14 mouse cellular contexts compared by ENCODE assay signal in the genomic region with DNA sequence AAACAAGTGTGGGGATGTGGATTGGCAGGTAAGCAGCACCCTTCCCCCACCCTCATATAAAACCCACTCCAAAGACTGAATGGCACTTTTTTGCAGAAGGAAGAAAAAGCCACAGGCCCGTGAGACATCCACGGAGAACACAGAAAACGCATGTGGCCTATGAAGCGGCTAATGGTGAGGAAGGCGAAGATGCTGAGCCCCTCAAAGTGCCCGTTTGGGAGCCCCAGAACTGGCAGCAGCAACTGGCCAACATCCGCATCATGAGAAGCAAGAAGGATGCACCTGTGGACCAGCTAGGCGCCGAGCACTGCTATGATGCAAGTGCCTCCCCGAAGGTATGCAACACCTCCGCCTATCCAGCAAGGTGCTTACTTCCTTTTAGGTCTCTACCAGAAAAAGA. TPM values are rescaled to one million over a fixed set of nuclear protein-coding genes. Genes with fewer than 3 reads are reported as not detected.
DNase-seq lines count a peak whose midpoint lies in the region; ATAC-seq and TF ChIP-seq lines count a peak whose summit lies in the region.
"Had no signal": no experiment of that assay in that cellular context is flagged by ENCODE, and none has a peak within 500 bp of the region (broad histone marks: within the 10 kb centered on the region; RNA-seq: fewer than 3 reads in every experiment).

No protein-coding gene starts in this region.

- no peak overlapping the region for H3K4me2 ChIP-seq in heart, embryonic 16.5 days (ENCODE audit: low read depth, low read length)
- peak overlapping the region; percentile 78; the same call in 1 of the 2 replicates for H3K4me2 ChIP-seq in lung, embryonic 14.5 days
- H3K4me2 ChIP-seq in embryonic facial prominence, embryonic 13.5 days, result no peak overlapping the region
- H3K4me2 ChIP-seq in myocyte (ENCODE audit: low read depth), result no peak overlapping the region

- H3K9ac ChIP-seq in heart, embryonic 16.5 days (ENCODE audit: low read length), result no peak overlapping the region
- H3K9ac ChIP-seq in lung, embryonic 14.5 days, result no peak overlapping the region
- H3K9ac ChIP-seq in embryonic facial prominence, embryonic 13.5 days, result no peak overlapping the region

- peak overlapping the region; percentile 94 for H3K27ac ChIP-seq in heart, embryonic 16.5 days (ENCODE audit: low read length)
- no peak overlapping the region; the same call in 1 of the 2 replicates for H3K27ac ChIP-seq in lung, embryonic 14.5 days (ENCODE audit: low read depth)
- 0 out of 2 replicates have a peak overlapping the region, but pooled peaks have one; percentile 96 for H3K27ac ChIP-seq in embryonic facial prominence, embryonic 13.5 days

- TF ChIP-seq POLR2A in myocyte (IDR thresholded peaks at IDR 0.05; ENCODE audit: insufficient read length, low read depth), result no peak

- 91% methylated on average over 11 of the region's 11 CpGs for WGBS in heart, embryonic 16.5 days
- WGBS in lung, embryonic 14.5 days, result 92% methylated on average over 11 of the region's 11 CpGs
- WGBS in embryonic facial prominence, embryonic 13.5 days, result 93% methylated on average over 11 of the region's 11 CpGs

- 0 out of 2 replicates have a peak, but pooled peaks cover 3% of the 10 kb centered on the region for H3K27me3 ChIP-seq in heart, embryonic 16.5 days (ENCODE audit: control insufficient read depth, insufficient read depth, low read length)
- H3K27me3 ChIP-seq in lung, embryonic 14.5 days (ENCODE audit: insufficient read depth, low read length), result no peaks in the 10 kb centered on the region
- H3K27me3 ChIP-seq in embryonic facial prominence, embryonic 13.5 days, result no peaks in the 10 kb centered on the region
- no peaks in the 10 kb centered on the region for H3K27me3 ChIP-seq in myocyte (ENCODE audit: control insufficient read depth, insufficient read depth, insufficient read length)

- H3K4me1 ChIP-seq in heart, embryonic 16.5 days (ENCODE audit: control insufficient read depth, insufficient read depth, low read length), result peaks cover 29% of the 10 kb centered on the region
- H3K4me1 ChIP-seq in lung, embryonic 14.5 days (ENCODE audit: insufficient read depth), result peaks cover 9% of the 10 kb centered on the region
- peaks cover 26% of the 10 kb centered on the region for H3K4me1 ChIP-seq in embryonic facial prominence, embryonic 13.5 days

- intact Hi-C loops in heart, postnatal 10 days (cut with DNase I), result loop anchor here (2.0 kb wide), 1 partner anchor 17 kb away; the partner anchor contains the start of gene Slc9a3r2

- no peaks in the 10 kb centered on the region for H3K9me3 ChIP-seq in heart, embryonic 16.5 days (replicated peaks; ENCODE audit: control insufficient read depth, low read length)
- no peaks in the 10 kb centered on the region for H3K9me3 ChIP-seq in lung, embryonic 14.5 days (ENCODE audit: low read depth, low read length)
- no peaks in the 10 kb centered on the region for H3K9me3 ChIP-seq in embryonic facial prominence, embryonic 13.5 days

- H3K79me2 ChIP-seq in myocyte (ENCODE audit: control insufficient read depth, insufficient read depth), result peaks cover 6% of the 10 kb centered on the region

- H3K36me3 ChIP-seq in heart, embryonic 16.5 days (ENCODE audit: control insufficient read depth, insufficient read depth), result peaks cover 17% of the 10 kb centered on the region
- peaks cover 12% of the 10 kb centered on the region for H3K36me3 ChIP-seq in lung, embryonic 14.5 days (ENCODE audit: insufficient read depth)
- peaks cover 44% of the 10 kb centered on the region for H3K36me3 ChIP-seq in embryonic facial prominence, embryonic 13.5 days
- peaks cover 3% of the 10 kb centered on the region for H3K36me3 ChIP-seq in myocyte (ENCODE audit: control insufficient read depth, insufficient read depth)

- DNase-seq in heart, postnatal 10 days, result no peak
- DNase-seq in lung, embryonic 14.5 days, result no peak
- no peak for DNase-seq in lung, adult 18-20 months
- no peak for DNase-seq in adrenal gland, adult 8-10 months
- no peak for DNase-seq in thymus, adult 18-20 months
- DNase-seq: cerebellum, adult 9-10 months; kidney, postnatal 25 days had no signal

- H3ac ChIP-seq in myocyte (ENCODE audit: control insufficient read depth, insufficient read length), result no peak overlapping the region

- no peak for TF ChIP-seq CTCF in lung, embryonic 14.5 days (IDR thresholded peaks at IDR 0.05; ENCODE audit: low read depth)

- ATAC-seq in heart, embryonic 16.5 days (replicated peaks; ENCODE audit: extremely low read depth, insufficient read depth, low FRiP score), result no peak
- ATAC-seq in lung, embryonic 14.5 days (ENCODE audit: insufficient read depth), result no peak
- no peak for ATAC-seq in embryonic facial prominence, embryonic 13.5 days (ENCODE audit: insufficient number of reproducible peaks, insufficient read depth, low FRiP score, low TSS enrichment, low read depth)

- no peak overlapping the region for H3K4me3 ChIP-seq in heart, embryonic 16.5 days (ENCODE audit: low read length)
- H3K4me3 ChIP-seq in lung, embryonic 14.5 days (ENCODE audit: low read depth, low read length), result no peak overlapping the region
- no peak overlapping the region for H3K4me3 ChIP-seq in embryonic facial prominence, embryonic 13.5 days
- peak overlapping the region; percentile 77 for H3K4me3 ChIP-seq in myocyte

TF ChIP-seq in myocyte, 11 proteins besides CTCF, POLR2A, EP300 and RAD21:
- TF ChIP-seq MAX (IDR thresholded peaks at IDR 0.05; ENCODE audit: low read depth) (no peak), TCF12 (IDR thresholded peaks at IDR 0.05; ENCODE audit: insufficient read depth, poor library complexity, severe bottlenecking) (no peak), USF1 (IDR thresholded peaks at IDR 0.05; ENCODE audit: low read depth) (no peak), MYOD1 (IDR thresholded peaks at IDR 0.05; ENCODE audit: control insufficient read depth in 1 of 3, insufficient read length in 2 of 3, low read depth in 2 of 3) (no peak), POLR2AphosphoS2 (IDR thresholded peaks at IDR 0.05; ENCODE audit: insufficient read length, low read depth) (no peak), CEBPB (IDR thresholded peaks at IDR 0.05; ENCODE audit: insufficient read depth, poor library complexity, severe bottlenecking) (no peak)

RNA-seq across cellular contexts. Expression of gene Nthl1, which starts 1.4 kb away (rescaled TPM):
- polyA plus RNA-seq in heart, embryonic 16.5 days (2015; fragmentation: Nextera tagmentation; extraction: Ambion mirVana), result 11.2 and 12.7 TPM in 2 replicates
- total RNA-seq in heart, postnatal 10 days (2021), result 1 to 10 TPM; 3.2 to 3.4 TPM
- polyA plus RNA-seq in lung, embryonic 14.5 days (2014; fragmentation: Nextera tagmentation; extraction: Ambion mirVana), result 15.9 and 18.6 TPM in 2 replicates
- polyA plus RNA-seq in embryonic facial prominence, embryonic 13.5 days (2015; fragmentation: Nextera tagmentation; extraction: Ambion mirVana), result 24.2 TPM in 2 replicates
- polyA plus RNA-seq in myocyte (2012; fragmentation: generic; extraction: Trizol), result 20.2 TPM
- 10 to 100 TPM in 3 of 4 experiments, 1 to 10 TPM in 1; 9.0 to 17.3 (median 12.1) TPM for total RNA-seq in adrenal gland, adult 8-10 months (2022)

RNA-seq across cellular contexts. Expression of gene Tsc2, which starts 1.4 kb away (rescaled TPM):
- polyA plus RNA-seq in heart, embryonic 16.5 days (2015; fragmentation: Nextera tagmentation; extraction: Ambion mirVana), result 48.1 and 53.3 TPM in 2 replicates
- 10 to 100 TPM; 86.0 to 95.6 TPM for total RNA-seq in heart, postnatal 10 days (2021)
- polyA plus RNA-seq in lung, embryonic 14.5 days (2014; fragmentation: Nextera tagmentation; extraction: Ambion mirVana), result 62.2 and 66.5 TPM in 2 replicates
- polyA plus RNA-seq in embryonic facial prominence, embryonic 13.5 days (2015; fragmentation: Nextera tagmentation; extraction: Ambion mirVana), result 60.9 and 69.9 TPM in 2 replicates
- polyA plus RNA-seq in myocyte (2012; fragmentation: generic; extraction: Trizol), result 49.5 TPM
- 100 to 1,000 TPM in 3 of 4 experiments, 10 to 100 TPM in 1; 79.2 to 135 (median 111) TPM for total RNA-seq in adrenal gland, adult 8-10 months (2022)

RNA-seq across cellular contexts. Expression of gene Slc9a3r2, which starts 16.3 kb away (rescaled TPM):
- polyA plus RNA-seq in heart, embryonic 16.5 days (2015; fragmentation: Nextera tagmentation; extraction: Ambion mirVana), result 50.8 and 63.9 TPM in 2 replicates
- total RNA-seq in heart, postnatal 10 days (2021), result 100 to 1,000 TPM; 108 to 133 TPM
- polyA plus RNA-seq in lung, embryonic 14.5 days (2014; fragmentation: Nextera tagmentation; extraction: Ambion mirVana), result 67.8 and 68.3 TPM in 2 replicates
- polyA plus RNA-seq in embryonic facial prominence, embryonic 13.5 days (2015; fragmentation: Nextera tagmentation; extraction: Ambion mirVana), result 50.2 and 50.4 TPM in 2 replicates
- polyA plus RNA-seq in myocyte (2012; fragmentation: generic; extraction: Trizol), result 19.1 TPM
- total RNA-seq in adrenal gland, adult 8-10 months (2022), result 10 to 100 TPM; 45.9 to 78.6 (median 73.7) TPM

RNA-seq across cellular contexts. Expression of gene Npw, which starts 24.4 kb away (rescaled TPM):
- 0.62 TPM in 1 of 2 replicates, not detected in the other for polyA plus RNA-seq in heart, embryonic 16.5 days (2015; fragmentation: Nextera tagmentation; extraction: Ambion mirVana)
- total RNA-seq in heart, postnatal 10 days (2021), result not detected
- polyA plus RNA-seq in lung, embryonic 14.5 days (2014; fragmentation: Nextera tagmentation; extraction: Ambion mirVana), result 0.78 and 1.0 TPM in 2 replicates
- 0.74 and 1.2 TPM in 2 replicates for polyA plus RNA-seq in embryonic facial prominence, embryonic 13.5 days (2015; fragmentation: Nextera tagmentation; extraction: Ambion mirVana)
- not detected for polyA plus RNA-seq in myocyte (2012; fragmentation: generic; extraction: Trizol)
- total RNA-seq in adrenal gland, adult 8-10 months (2022), result not detected
- total RNA-seq: left cerebral cortex, postnatal 10 days; megakaryocyte progenitor cell, adult 5-6 weeks had no signal
- polyA plus RNA-seq: hindbrain, embryonic 11.5 days; neural tube, embryonic 11.5 days had no signal

RNA-seq across cellular contexts. Expression of gene Zfp598, which starts 35.7 kb away (rescaled TPM):
- 11.9 and 17.0 TPM in 2 replicates for polyA plus RNA-seq in heart, embryonic 16.5 days (2015; fragmentation: Nextera tagmentation; extraction: Ambion mirVana)
- total RNA-seq in heart, postnatal 10 days (2021), result 10 to 100 TPM; 25.1 to 25.4 TPM
- polyA plus RNA-seq in lung, embryonic 14.5 days (2014; fragmentation: Nextera tagmentation; extraction: Ambion mirVana), result 32.9 and 34.0 TPM in 2 replicates
- polyA plus RNA-seq in embryonic facial prominence, embryonic 13.5 days (2015; fragmentation: Nextera tagmentation; extraction: Ambion mirVana), result 21.4 and 22.1 TPM in 2 replicates
- polyA plus RNA-seq in myocyte (2012; fragmentation: generic; extraction: Trizol), result 49.7 TPM
- 10 to 100 TPM; 44.9 to 59.4 (median 50.8) TPM for total RNA-seq in adrenal gland, adult 8-10 months (2022)
